Mouse (Mus musculus) liver, embryonic 16.5 days (tissue): Measurements from ENCODE around the gene Rer1. TPM values are rescaled to one million over a fixed set of nuclear protein-coding genes. Genes with fewer than 3 reads are reported as not detected.

ENCODE experiments used
- ATAC-seq: fragments of 200-750 bp; cut with Nextera tagmentation; 2 replicates; pipeline ENCODE4 v1.8.0; 2017; ENCODE audit warnings: low read depth, mild to moderate bottlenecking, moderate number of reproducible peaks, moderate library complexity
- H3K27ac ChIP-seq: fragments of 300-500 bp; sonication (generic); 2 replicates; pipeline ENCODE4 v1.5.1; 2014; ENCODE audit warnings: mild to moderate bottlenecking, low read length
- H3K27me3 ChIP-seq: fragments of 300-500 bp; sonication (generic); 2 replicates; pipeline ENCODE4 v1.6.1; 2014; ENCODE audit warnings: low read depth, low read length, mixed read lengths; ENCODE audit not compliant: control insufficient read depth, insufficient read depth
- H3K36me3 ChIP-seq: fragments of 300-500 bp; sonication (generic); 2 replicates; pipeline ENCODE4 v1.6.1; 2014; ENCODE audit warnings: mild to moderate bottlenecking; ENCODE audit not compliant: control insufficient read depth, insufficient read depth
- H3K4me1 ChIP-seq: fragments of 300-500 bp; sonication (generic); 2 replicates; pipeline ENCODE4 v1.6.1; 2014; ENCODE audit warnings: low read depth, low read length, mixed read lengths; ENCODE audit not compliant: control insufficient read depth
- H3K4me2 ChIP-seq: fragments of 300-500 bp; sonication (generic); 2 replicates; pipeline ENCODE4 v1.6.1; 2014; ENCODE audit warnings: low read depth, low read length, mixed read lengths
- H3K4me3 ChIP-seq: fragments of 300-500 bp; sonication (generic); 2 replicates; pipeline ENCODE4 v1.5.1; 2014; ENCODE audit warnings: low read depth, mild to moderate bottlenecking, low read length
- H3K9ac ChIP-seq: fragments of 300-500 bp; sonication (generic); 2 replicates; pipeline ENCODE4 v1.6.1; 2014; ENCODE audit warnings: low read depth, low read length
- H3K9me3 ChIP-seq: fragments of 300-500 bp; sonication (generic); replicated peaks from 2 replicates; pipeline ENCODE4 v1.6.1; 2016; ENCODE audit warnings: low read length; ENCODE audit not compliant: control insufficient read depth
- WGBS: fragments of 180-500 bp; shearing (Covaris S2); extraction: QIAGEN DNeasy Blood & Tissue Kit; methylation state at CpG from one replicate; pipeline ENCODE4 v1.1.7; 2014; ENCODE audit not compliant: insufficient replicate concordance; 5-methylcytosine and 5-hydroxymethylcytosine counted together
- polyA plus RNA-seq: library from polyadenylated mRNA; unstranded; fragments of >200 nt; fragmentation: Nextera tagmentation; extraction: Ambion mirVana; gene quantifications from 2 replicates; pipeline ENCODE4 v1.2.1, GENCODE M21; 2015

Rer1 gene
- polyA plus RNA-seq, 1 experiment from 2014 or later = 75.1 TPM

DNA sequence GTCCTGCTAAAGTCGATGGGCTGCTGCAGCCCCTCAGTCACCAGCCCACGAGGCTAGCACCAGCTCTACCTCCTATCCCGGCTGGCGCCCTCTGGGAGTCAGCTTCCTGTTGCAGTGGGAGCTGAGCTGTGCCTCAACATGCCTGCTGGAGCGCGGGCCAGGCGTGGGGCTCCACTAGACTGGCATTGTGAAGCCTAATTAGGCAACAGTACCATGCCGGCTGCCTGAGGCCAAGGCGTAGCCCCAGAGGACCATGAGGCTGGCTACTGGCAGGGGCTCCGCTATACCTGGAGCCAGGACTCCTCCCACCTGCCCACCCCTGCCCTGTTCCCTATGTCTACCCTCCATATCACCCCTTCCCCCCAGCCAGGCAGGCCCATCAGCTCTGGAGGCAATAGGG lies 29.5 kb downstream of the Rer1 start, which contains the start of gene Plch2:
TSS of gene Plch2 (minus strand) at position 61 of the 400 bp plus-strand sequence.
- Histone ChIP-seq H3K27me3 (no peaks in the 10 kb centered on the region), H3K9ac (no peak within 1 kb of the TSS)
- ATAC-seq = no peak

DNA sequence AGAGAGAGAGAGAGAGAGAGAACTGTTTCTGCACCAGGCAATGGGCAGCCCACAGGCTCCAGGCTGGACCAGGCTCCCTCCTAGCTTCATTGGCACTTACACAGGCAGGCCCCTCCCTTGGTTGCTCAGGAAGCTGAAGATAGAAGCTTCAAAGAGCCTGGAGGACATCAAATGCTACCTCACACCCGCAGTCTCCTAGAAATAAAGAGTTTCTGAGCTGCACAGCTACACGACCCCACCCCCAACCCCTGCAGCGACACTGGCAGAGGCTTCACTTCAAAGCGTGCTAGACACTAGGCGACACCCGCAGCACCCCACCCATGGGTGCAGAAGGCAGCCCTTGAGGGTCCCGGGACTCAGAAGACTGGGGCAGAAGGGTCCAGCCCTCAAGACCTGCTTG lies 36.1 kb downstream of the Rer1 start:
- H3K4me3 ChIP-seq = no peak overlapping the region
- WGBS = 62% methylated on average over 7 of the region's 7 CpGs
- H3K27me3 ChIP-seq = no peaks in the 10 kb centered on the region
- H3K4me2 ChIP-seq = no peak overlapping the region
- ATAC-seq = no peak
- no peak overlapping the region for H3K27ac ChIP-seq
- H3K9ac ChIP-seq = no peak overlapping the region
- no peaks in the 10 kb centered on the region for H3K9me3 ChIP-seq
- H3K36me3 ChIP-seq = no peaks in the 10 kb centered on the region
- H3K4me1 ChIP-seq = no peaks in the 10 kb centered on the region

More for the DNA sequence above, 29.5 kb downstream of the Rer1 start, which contains the start of gene Plch2:
- H3K4me1 ChIP-seq = no peaks in the 10 kb centered on the region
- no peak within 1 kb of the TSS for H3K4me3 ChIP-seq
- H3K9me3 ChIP-seq = no peaks in the 10 kb centered on the region
- 51% methylated on average over 10 of the region's 10 CpGs for WGBS
- no peaks in the 10 kb centered on the region for H3K36me3 ChIP-seq
- H3K27ac ChIP-seq = no peak within 1 kb of the TSS
- H3K4me2 ChIP-seq = no peak within 1 kb of the TSS

DNA sequence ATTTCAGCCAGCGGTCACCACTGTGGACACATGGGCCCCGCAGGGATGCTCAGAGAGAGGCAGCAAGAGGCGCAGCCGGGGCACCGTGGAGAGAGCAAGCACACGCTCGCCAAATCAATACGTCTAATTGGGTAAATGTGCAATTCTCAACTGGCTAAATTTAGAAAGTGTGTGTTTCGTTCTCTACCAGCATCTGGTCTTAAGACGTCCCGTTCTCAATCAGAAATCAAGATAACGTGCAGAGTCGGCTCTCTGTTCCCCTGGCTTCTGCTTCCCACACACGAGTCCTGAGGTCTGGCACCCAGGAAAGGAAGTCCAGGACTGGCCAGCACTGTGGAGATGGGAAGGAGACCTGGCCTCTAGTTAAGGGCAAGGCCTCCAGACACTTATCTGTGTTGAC lies 39.5 kb downstream of the Rer1 start:
- Histone ChIP-seq H3K9me3 (no peaks in the 10 kb centered on the region), H3K36me3 (no peaks in the 10 kb centered on the region), H3K4me2 (no peak overlapping the region), H3K27me3 (peaks cover 33% of the 10 kb centered on the region), H3K27ac (no peak overlapping the region), H3K9ac (no peak overlapping the region), H3K4me1 (no peaks in the 10 kb centered on the region), H3K4me3 (no peak overlapping the region)
- WGBS = 59% methylated on average over 14 of the region's 14 CpGs
- no peak for ATAC-seq

DNA sequence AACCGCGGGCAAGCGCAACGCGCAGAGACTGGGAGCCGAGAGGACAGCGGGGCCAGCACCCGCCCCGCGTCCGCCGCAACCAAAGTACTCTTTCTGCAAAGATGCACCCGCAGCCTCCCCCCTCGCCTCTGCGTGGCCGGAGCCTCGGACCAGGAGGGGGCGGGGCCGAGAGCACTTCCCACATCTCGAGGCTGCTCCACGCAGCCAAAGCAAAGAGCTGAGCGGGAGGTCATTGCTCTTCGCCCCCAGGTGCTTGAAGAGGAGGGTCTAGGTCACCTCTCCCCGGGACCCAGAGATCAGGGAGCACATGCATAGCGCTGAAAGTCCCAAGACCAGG lies 42.9 kb downstream of the Rer1 start:
- peaks cover 42% of the 10 kb centered on the region for H3K27me3 ChIP-seq
- no peak overlapping the region for H3K9ac ChIP-seq

DNA sequence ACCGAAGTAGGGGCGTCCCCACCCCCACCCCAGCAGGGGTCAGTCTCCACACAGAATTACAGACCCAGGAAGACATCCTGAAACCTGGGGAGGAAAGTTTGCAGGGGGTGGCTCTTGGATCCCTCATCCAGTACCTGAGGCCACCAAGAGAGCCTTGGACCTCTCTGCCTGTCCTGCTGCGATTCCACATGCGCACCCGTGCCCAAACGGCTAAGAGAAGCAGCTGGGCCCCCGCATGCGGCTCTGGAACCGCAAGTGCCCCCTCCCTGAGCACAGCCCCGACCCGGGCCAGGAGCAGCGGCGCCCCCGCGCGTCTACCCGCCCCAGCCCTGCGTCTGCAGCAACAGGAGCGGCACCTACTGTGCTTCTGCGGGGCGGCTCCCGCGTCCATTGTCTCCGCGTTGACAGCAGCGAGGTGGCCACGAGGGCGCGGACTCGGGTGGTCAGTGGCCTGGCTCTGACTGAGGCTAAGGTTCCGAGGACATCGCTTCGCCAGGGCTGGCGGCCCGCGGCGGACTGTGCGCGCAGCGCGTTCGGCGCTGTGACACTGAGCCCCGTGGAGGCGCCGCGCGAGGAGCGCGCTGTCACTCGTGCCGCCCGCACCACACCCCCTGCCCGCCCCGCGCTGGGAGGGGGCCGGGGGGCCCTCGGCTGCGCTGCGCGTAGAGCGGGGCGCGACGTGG lies 43.4 kb downstream of the Rer1 start:
- Histone ChIP-seq H3K9ac (no peak overlapping the region), H3K4me1 (no peaks in the 10 kb centered on the region), H3K36me3 (no peaks in the 10 kb centered on the region), H3K4me2 (no peak overlapping the region), H3K4me3 (no peak overlapping the region), H3K9me3 (no peaks in the 10 kb centered on the region), H3K27ac (no peak overlapping the region), H3K27me3 (peaks cover 42% of the 10 kb centered on the region)
- WGBS = 2% methylated on average over 53 of the region's 65 CpGs
- no peak for ATAC-seq

More for the DNA sequence above, 42.9 kb downstream of the Rer1 start:
- whole genome bisulfite sequencing = 2% methylated on average over 25 of the region's 25 CpGs
- Histone ChIP-seq H3K36me3 (no peaks in the 10 kb centered on the region), H3K9me3 (no peaks in the 10 kb centered on the region), H3K4me1 (no peaks in the 10 kb centered on the region), H3K4me2 (no peak overlapping the region), H3K27ac (no peak overlapping the region), H3K4me3 (no peak overlapping the region)
- no peak for ATAC-seq

DNA sequence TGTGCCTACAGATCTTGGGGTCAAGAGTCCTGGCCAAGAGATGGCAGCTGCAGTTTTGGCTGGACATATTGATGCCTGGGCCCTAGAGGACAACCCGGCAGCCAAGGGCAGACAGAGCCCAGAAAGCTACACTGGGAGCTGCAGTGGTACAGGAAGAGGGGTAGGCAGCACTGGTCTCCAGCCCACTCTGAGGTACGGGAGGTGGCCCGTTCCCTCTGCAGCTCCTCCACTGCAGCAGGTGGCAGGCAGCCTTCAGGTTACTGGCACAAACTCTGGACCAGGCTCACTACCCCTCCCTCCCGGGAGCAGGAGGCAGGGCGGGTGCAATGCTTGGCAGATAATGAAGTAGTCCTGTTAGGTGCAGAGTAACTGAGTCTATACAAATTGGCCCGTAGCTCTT lies 45.5 kb downstream of the Rer1 start:
- Histone ChIP-seq H3K4me2 (no peak overlapping the region), H3K27ac (no peak overlapping the region), H3K36me3 (no peaks in the 10 kb centered on the region), H3K9ac (no peak overlapping the region), H3K9me3 (no peaks in the 10 kb centered on the region), H3K27me3 (peaks cover 42% of the 10 kb centered on the region), H3K4me1 (no peaks in the 10 kb centered on the region), H3K4me3 (no peak overlapping the region)
- no peak for ATAC-seq
- 53% methylated on average over 6 of the region's 6 CpGs for WGBS

DNA sequence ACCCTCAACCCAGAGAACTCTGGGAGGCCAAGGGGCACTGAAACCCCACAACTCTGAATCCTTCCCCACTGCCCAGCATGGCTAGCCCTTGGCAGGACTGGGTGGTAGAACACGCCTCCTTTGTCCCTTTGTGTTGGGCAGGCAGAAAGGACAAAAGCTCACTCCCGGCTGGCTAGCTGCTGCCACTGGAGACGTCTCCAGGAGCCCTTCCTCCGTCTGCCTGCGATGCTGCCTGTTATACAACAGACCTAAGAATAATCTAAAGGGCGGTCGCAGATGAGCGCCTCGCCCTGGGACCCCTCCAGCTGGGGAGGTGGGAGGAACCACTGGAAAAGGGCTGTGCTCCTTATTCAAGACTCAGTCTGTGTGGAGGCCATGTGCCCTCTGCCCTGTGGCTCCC lies 46.0 kb downstream of the Rer1 start:
- Histone ChIP-seq H3K27ac (no peak overlapping the region), H3K4me1 (no peaks in the 10 kb centered on the region), H3K9me3 (no peaks in the 10 kb centered on the region), H3K4me3 (no peak overlapping the region), H3K36me3 (no peaks in the 10 kb centered on the region), H3K9ac (no peak overlapping the region), H3K4me2 (no peak overlapping the region), H3K27me3 (peaks cover 42% of the 10 kb centered on the region)
- no peak for ATAC-seq
- 51% methylated on average over 9 of the region's 9 CpGs for WGBS

DNA sequence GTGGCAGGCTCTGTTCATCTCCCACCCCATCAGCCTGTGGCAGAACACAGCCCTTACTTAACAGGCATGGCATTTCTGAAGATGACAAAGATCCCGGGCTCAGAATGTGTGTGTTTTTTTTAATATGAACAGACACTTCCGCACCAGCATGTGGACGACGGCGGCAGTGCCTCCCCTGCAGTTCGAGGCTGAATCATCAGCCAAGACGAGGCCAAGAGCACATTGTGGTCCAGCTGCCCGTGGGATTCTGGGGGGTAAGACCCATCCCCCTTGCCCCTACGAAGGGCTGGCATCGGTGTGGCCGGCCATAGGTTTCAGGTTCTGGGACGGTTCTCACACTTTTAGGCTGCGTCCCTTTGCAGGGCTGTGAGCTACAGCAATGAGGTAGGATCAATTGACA lies 51.4 kb downstream of the Rer1 start:
- no peaks in the 10 kb centered on the region for H3K4me1 ChIP-seq
- no peaks in the 10 kb centered on the region for H3K36me3 ChIP-seq
- H3K27me3 ChIP-seq = peaks cover 12% of the 10 kb centered on the region; the same call in 1 of the 2 replicates
- no peak for ATAC-seq
- WGBS = 57% methylated on average over 13 of the region's 13 CpGs
- no peaks in the 10 kb centered on the region for H3K9me3 ChIP-seq
- H3K4me3 ChIP-seq = no peak overlapping the region
- no peak overlapping the region for H3K4me2 ChIP-seq
- no peak overlapping the region for H3K27ac ChIP-seq
- no peak overlapping the region for H3K9ac ChIP-seq

DNA sequence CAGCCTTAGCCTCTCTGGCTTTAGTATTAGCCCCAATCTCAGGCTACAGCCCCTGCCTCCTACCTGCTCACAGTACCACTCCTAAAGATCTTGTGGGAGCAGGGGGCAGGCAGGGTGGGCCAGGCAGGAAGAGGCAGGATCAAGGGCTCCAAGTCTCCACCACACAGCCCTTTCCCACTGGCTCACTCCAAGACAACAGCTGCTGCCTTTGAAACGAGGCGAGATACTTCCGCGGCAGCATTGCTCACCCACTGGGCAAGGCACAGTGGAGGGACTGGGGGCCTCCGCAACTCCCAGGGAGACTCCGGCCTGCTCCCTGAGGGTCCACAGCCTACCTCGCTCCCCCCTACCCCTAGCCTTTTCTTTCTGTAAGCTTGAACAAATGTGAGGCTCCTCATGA lies 52.0 kb downstream of the Rer1 start:
- no peak overlapping the region for H3K9ac ChIP-seq
- no peaks in the 10 kb centered on the region for H3K36me3 ChIP-seq
- H3K27me3 ChIP-seq = peaks cover 12% of the 10 kb centered on the region; the same call in 1 of the 2 replicates
- no peak overlapping the region for H3K4me3 ChIP-seq
- no peaks in the 10 kb centered on the region for H3K9me3 ChIP-seq
- ATAC-seq = no peak
- H3K4me1 ChIP-seq = no peaks in the 10 kb centered on the region
- no peak overlapping the region for H3K27ac ChIP-seq
- 34% methylated on average over 7 of the region's 7 CpGs for WGBS
- H3K4me2 ChIP-seq = no peak overlapping the region
